Mouse (Mus musculus): ENCODE data around the gene Pkd1l1.

DNA sequence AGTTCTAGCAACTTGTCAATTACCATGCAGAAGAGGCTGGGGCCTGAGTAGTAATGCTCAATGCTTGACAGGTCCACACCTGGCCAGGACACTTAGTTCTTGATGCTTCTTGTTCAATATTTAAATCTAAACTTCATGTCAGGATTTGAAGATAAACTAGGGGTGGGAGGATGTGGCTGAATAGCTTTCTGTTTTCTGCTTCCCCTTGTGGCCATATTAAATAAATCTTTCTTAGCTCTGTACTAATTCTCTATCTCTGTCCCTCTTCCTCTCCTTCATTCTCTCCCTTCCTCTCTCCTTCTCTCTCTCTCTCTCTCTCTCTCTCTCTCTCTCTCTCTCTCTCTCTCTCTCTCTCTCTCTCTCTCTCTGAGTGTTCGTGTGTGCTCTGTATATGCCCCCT is 163.4 kb downstream of the Pkd1l1 start:
- TF ChIP-seq GATA1 (IDR thresholded peaks at IDR 0.05; ENCODE audit: low read length) (no peak), TAL1 (IDR thresholded peaks at IDR 0.05; ENCODE audit: low read length) (no peak)
